Comparison of ENCODE assay signal across 1 mouse cellular context in the genomic region with DNA sequence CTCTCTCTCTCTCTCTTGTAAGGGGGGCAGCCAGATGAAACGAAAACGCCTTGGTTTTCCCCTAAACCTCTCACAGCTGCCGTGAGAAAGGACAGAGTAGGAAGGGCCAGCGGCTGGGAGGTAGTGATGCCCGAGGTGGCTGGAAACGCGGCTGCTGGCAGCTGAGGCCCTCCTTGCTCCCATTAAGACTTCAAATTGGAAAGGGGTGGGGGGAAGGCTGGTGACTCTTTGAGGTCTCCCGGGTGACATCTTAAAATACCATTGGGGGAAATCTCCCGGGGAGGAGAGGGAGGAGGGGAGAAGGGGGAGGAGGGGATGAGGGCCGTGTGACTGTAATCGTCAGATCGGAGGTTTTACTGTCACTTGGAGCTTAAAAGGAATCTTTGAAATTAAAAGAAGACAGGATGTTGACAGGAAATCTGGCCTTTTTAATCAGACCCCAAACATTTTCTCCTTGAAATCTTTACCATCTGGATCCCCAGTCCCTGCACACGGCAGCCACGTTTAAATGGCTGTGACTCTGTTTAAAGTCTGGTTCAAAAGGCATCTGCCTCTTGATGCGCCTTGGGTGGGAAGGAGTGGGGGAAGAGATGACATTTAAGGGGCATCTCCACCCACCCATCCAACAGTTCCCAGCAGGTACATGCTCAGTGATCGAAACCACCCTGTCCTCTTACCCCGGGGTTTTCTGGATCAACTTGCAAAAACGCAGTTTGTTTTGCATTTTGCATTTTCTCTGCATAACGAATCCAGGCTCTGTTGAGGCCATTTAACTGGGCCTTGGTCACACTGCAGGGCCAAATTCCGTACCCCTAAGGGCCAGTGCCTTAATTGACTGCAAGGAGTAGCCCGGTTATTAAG.
TF ChIP-seq lines count a peak whose summit lies in the region.

No protein-coding gene starts in this region.

TF ChIP-seq in MEL, 35 proteins besides CTCF, POLR2A, EP300 and RAD21 (continued from another document):
- TF ChIP-seq USF1 (IDR thresholded peaks at IDR 0.05; ENCODE audit: low read depth, low read length) = no peak
- no peak for TF ChIP-seq CHD2 (IDR thresholded peaks at IDR 0.05; ENCODE audit: low read length)
- no peak for TF ChIP-seq RCOR1 (IDR thresholded peaks at IDR 0.05; ENCODE audit: low read depth, low read length)
- no peak for TF ChIP-seq KAT2A (conservative IDR thresholded peaks at IDR 0.05; ENCODE audit: low read depth, low read length)
- no peak for TF ChIP-seq ETS1 (IDR thresholded peaks at IDR 0.05; ENCODE audit: low read depth, low read length)
- TF ChIP-seq JUND (IDR thresholded peaks at IDR 0.05; ENCODE audit: low read depth, low read length) = no peak
- TF ChIP-seq USF2 (IDR thresholded peaks at IDR 0.05; ENCODE audit: borderline replicate concordance in 1 of 2, insufficient read depth in 1 of 2, low read depth in 1 of 2, low read length in 2 of 2) = no peak
